Mouse (Mus musculus): ENCODE measurements around the gene Tagln3.

Tagln3 gene

GRCm38 (mm10) chr16:45692851-45693250 lies 31.6 kb downstream of the Tagln3 start:
- TF ChIP-seq GATA4 (IDR thresholded peaks at IDR 0.05; ENCODE audit: insufficient replicate concordance, low read length): no peak

GRCm38 (mm10) chr16:45690178-45690577 lies 34.2 kb downstream of the Tagln3 start:
- no peak for TF ChIP-seq GATA4 (IDR thresholded peaks at IDR 0.05; ENCODE audit: insufficient replicate concordance, low read length)

- no peak for TF ChIP-seq GATA4 (IDR thresholded peaks at IDR 0.05; ENCODE audit: insufficient replicate concordance, low read length)
These were observed 37.6 kb downstream of the Tagln3 start for GRCm38 (mm10) chr16:45686833-45687232.

- TF ChIP-seq GATA4 (IDR thresholded peaks at IDR 0.05; ENCODE audit: insufficient replicate concordance, low read length): no peak
These were observed 39.1 kb downstream of the Tagln3 start for GRCm38 (mm10) chr16:45685295-45685694.

- TF ChIP-seq GATA4 (IDR thresholded peaks at IDR 0.05; ENCODE audit: insufficient replicate concordance, low read length): no peak
These were observed 39.6 kb downstream of the Tagln3 start for GRCm38 (mm10) chr16:45684815-45685214.

GRCm38 (mm10) chr16:45676462-45676861 lies 47.9 kb downstream of the Tagln3 start:
- no peak for TF ChIP-seq GATA4 (IDR thresholded peaks at IDR 0.05; ENCODE audit: insufficient replicate concordance, low read length)

GRCm38 (mm10) chr16:45670005-45670404 lies 54.4 kb downstream of the Tagln3 start:
- no peak for TF ChIP-seq GATA4 (IDR thresholded peaks at IDR 0.05; ENCODE audit: insufficient replicate concordance, low read length)

GRCm38 (mm10) chr16:45668178-45668577 lies 56.2 kb downstream of the Tagln3 start:
- TF ChIP-seq GATA4 (IDR thresholded peaks at IDR 0.05; ENCODE audit: insufficient replicate concordance, low read length): no peak

- no peak for TF ChIP-seq GATA4 (IDR thresholded peaks at IDR 0.05; ENCODE audit: insufficient replicate concordance, low read length)
These were observed 58.3 kb downstream of the Tagln3 start for GRCm38 (mm10) chr16:45666136-45666535.

- no peak for TF ChIP-seq GATA4 (IDR thresholded peaks at IDR 0.05; ENCODE audit: insufficient replicate concordance, low read length)
These were observed 62.0 kb downstream of the Tagln3 start for GRCm38 (mm10) chr16:45662381-45662780.

Measured in liver, adult (tissue).